In genomic region chr6:146300961-146301360, GRCm38 (mm10) we compare ENCODE assay signal across 14 mouse cellular contexts.
"Had no signal": no experiment of that assay in that cellular context is flagged by ENCODE, and none has a peak within 500 bp of the region (broad histone marks: within the 10 kb centered on the region; RNA-seq: fewer than 3 reads in every experiment).

No protein-coding gene starts in this region.

- H3K4me2 ChIP-seq: intestine, embryonic 15.5 days; limb, embryonic 12.5 days; liver, embryonic 13.5 days; midbrain, embryonic 13.5 days; neural tube, embryonic 12.5 days had no signal

- H3K4me3 ChIP-seq: intestine, embryonic 15.5 days; layer of hippocampus, adult 2 months; limb, embryonic 12.5 days; liver, embryonic 13.5 days; megakaryocyte, embryonic 14.5 days; midbrain, embryonic 13.5 days; neural tube, embryonic 12.5 days had no signal

- H3K9ac ChIP-seq: intestine, embryonic 15.5 days; limb, embryonic 12.5 days; liver, embryonic 13.5 days; liver, postnatal 0 days; midbrain, embryonic 13.5 days; neural tube, embryonic 12.5 days had no signal

- H3K27me3 ChIP-seq: intestine, embryonic 15.5 days; limb, embryonic 12.5 days; liver, embryonic 13.5 days; megakaryocyte, embryonic 14.5 days; midbrain, embryonic 13.5 days; neural tube, embryonic 12.5 days had no signal

- H3K9me3 ChIP-seq: intestine, embryonic 15.5 days; limb, embryonic 12.5 days; liver, embryonic 13.5 days; midbrain, embryonic 13.5 days; neural tube, embryonic 12.5 days had no signal

- DNase-seq: kidney, adult 18-20 months; kidney, postnatal 4 days; liver; liver, embryonic 13.5 days; liver, postnatal 0 days; right cerebral cortex, postnatal 14 days; thymus, postnatal 36 days had no signal

- H3K4me1 ChIP-seq: intestine, embryonic 15.5 days; liver, embryonic 13.5 days; midbrain, embryonic 13.5 days; neural tube, embryonic 12.5 days had no signal

- ATAC-seq: intestine, embryonic 15.5 days; liver, postnatal 0 days; midbrain, embryonic 13.5 days had no signal

- H3K27ac ChIP-seq: intestine, embryonic 15.5 days; layer of hippocampus, adult 2 months; liver, embryonic 13.5 days; macrophage; midbrain, embryonic 13.5 days; neural tube, embryonic 12.5 days had no signal

- H3K36me3 ChIP-seq: intestine, embryonic 15.5 days; limb, embryonic 12.5 days; liver, embryonic 13.5 days; midbrain, embryonic 13.5 days; neural tube, embryonic 12.5 days had no signal
